Mouse (Mus musculus): ENCODE measurements around the gene Apoh.

DNA sequence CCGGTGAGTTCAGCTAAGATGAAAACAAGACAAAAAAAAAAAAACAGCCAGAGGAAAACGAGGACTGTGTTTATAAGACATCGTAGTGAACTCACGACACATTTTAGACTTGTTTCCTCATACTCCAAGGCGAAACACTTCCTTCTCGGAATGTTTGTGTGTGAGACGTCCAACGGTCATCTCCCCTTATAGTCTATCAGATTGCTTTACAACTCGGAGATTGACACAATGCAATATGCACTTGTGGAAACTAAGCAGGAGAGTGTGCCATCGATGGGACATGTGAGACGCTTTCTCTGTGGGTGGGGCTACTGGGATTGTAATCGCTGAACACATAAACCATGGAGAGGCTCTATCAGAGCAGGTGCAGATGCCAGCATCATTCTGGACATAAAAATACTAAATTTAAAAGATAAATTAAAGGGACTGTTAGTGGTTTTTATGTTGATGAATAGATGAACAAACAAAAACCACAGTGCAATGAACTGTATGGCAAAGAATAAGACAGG, 48.8 kb upstream of the Apoh start:
- TF ChIP-seq MYOG (IDR thresholded peaks at IDR 0.05; ENCODE audit: control insufficient read depth in 1 of 3, insufficient read depth in 1 of 3, insufficient read length in 2 of 3, low read depth in 2 of 3) (no peak), POLR2A (IDR thresholded peaks at IDR 0.05; ENCODE audit: insufficient read length, low read depth) (no peak), POLR2AphosphoS2 (IDR thresholded peaks at IDR 0.05; ENCODE audit: insufficient read length, low read depth) (no peak), TCF12 (IDR thresholded peaks at IDR 0.05; ENCODE audit: insufficient read depth, poor library complexity, severe bottlenecking) (no peak), USF1 (IDR thresholded peaks at IDR 0.05; ENCODE audit: low read depth) (no peak), MAX (IDR thresholded peaks at IDR 0.05; ENCODE audit: low read depth) (no peak)
